19 mouse cellular contexts compared by ENCODE assay signal in the genomic region with DNA sequence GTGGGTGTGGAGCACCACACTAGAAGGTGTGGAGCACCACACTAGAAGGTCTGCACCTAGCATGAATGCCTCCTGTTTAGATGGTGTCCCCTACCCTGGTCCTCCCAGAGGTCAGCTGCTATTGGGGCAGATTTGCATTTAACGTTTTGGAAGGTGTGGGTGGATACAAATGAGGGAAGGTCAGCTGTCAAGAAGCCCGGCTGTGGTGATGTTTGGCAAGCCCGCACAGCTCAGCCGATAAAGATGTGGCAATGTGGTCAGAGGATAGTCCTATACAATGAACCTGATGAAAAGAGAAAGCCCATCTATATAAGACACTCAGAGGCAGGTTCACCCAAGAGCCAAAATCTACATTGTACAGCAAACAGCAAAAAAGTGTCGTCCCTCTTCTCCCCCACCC.
A peak's percentile ranks its signal among the peaks of the same experiment; 100 is the strongest.
DNase-seq lines count a peak whose midpoint lies in the region; ATAC-seq and TF ChIP-seq lines count a peak whose summit lies in the region.
"Had no signal": no experiment of that assay in that cellular context is flagged by ENCODE, and none has a peak within 500 bp of the region (broad histone marks: within the 10 kb centered on the region; RNA-seq: fewer than 3 reads in every experiment).

No protein-coding gene starts in this region.

- H3K4me1 ChIP-seq in kidney, adult 2 months (ENCODE audit: control insufficient read depth, insufficient read depth, low read length): peaks cover 25% of the 10 kb centered on the region; the same call in 1 of the 2 replicates
- H3K4me1 ChIP-seq in kidney, embryonic 16.5 days (ENCODE audit: insufficient read depth, low read length): no peaks in the 10 kb centered on the region
- no peaks in the 10 kb centered on the region for H3K4me1 ChIP-seq in lung, postnatal 0 days (ENCODE audit: insufficient read depth, low read depth, low read length)
- H3K4me1 ChIP-seq: forebrain, embryonic 13.5 days had no signal

- no peak overlapping the region for H3K4me3 ChIP-seq in gastrocnemius, adult 2 months
- no peak overlapping the region for H3K4me3 ChIP-seq in kidney, adult 2 months (ENCODE audit: insufficient read depth, low read depth, low read length)
- H3K4me3 ChIP-seq in kidney, embryonic 16.5 days (ENCODE audit: low read length): no peak overlapping the region
- no peak overlapping the region for H3K4me3 ChIP-seq in lung, postnatal 0 days (ENCODE audit: low read depth, low read length)
- H3K4me3 ChIP-seq: embryonic facial prominence, embryonic 10.5 days; forebrain, embryonic 13.5 days; hindbrain, embryonic 12.5 days had no signal

- TF ChIP-seq POLR2A in kidney, adult 2 months (IDR thresholded peaks at IDR 0.05; ENCODE audit: low read depth, low read length): no peak

- TF ChIP-seq EP300 in lung, postnatal 0 days (IDR thresholded peaks at IDR 0.05): no peak

- no peak overlapping the region for H3K4me2 ChIP-seq in kidney, embryonic 16.5 days (replicated peaks; ENCODE audit: low read depth, low read length)
- H3K4me2 ChIP-seq in lung, postnatal 0 days (replicated peaks; ENCODE audit: low read depth, low read length): no peak overlapping the region
- H3K4me2 ChIP-seq: forebrain, embryonic 13.5 days; hindbrain, embryonic 12.5 days had no signal

- H3K9me3 ChIP-seq in kidney, embryonic 16.5 days (ENCODE audit: low read length): no peaks in the 10 kb centered on the region
- H3K9me3 ChIP-seq in lung, postnatal 0 days (ENCODE audit: low read length): no peaks in the 10 kb centered on the region
- H3K9me3 ChIP-seq: embryonic facial prominence, embryonic 10.5 days; forebrain, embryonic 13.5 days; hindbrain, embryonic 12.5 days had no signal

- no peaks in the 10 kb centered on the region for H3K27me3 ChIP-seq in kidney, adult 2 months (replicated peaks; ENCODE audit: control insufficient read depth, insufficient read depth, low read length)
- H3K27me3 ChIP-seq in kidney, embryonic 16.5 days (ENCODE audit: insufficient read depth, low read length): no peaks in the 10 kb centered on the region
- H3K27me3 ChIP-seq in lung, postnatal 0 days (replicated peaks; ENCODE audit: insufficient read depth, low read length): no peaks in the 10 kb centered on the region
- H3K27me3 ChIP-seq: forebrain, embryonic 13.5 days; hindbrain, embryonic 12.5 days had no signal

- intact Hi-C loops in gastrocnemius, adult 2 months (cut with DNase I): no loop called here
- intact Hi-C loops in gastrocnemius, postnatal 14 days (cut with DNase I; ENCODE audit: low total_unique reads): no loop called here

- H3K9ac ChIP-seq in kidney, embryonic 16.5 days (replicated peaks; ENCODE audit: low read length): no peak overlapping the region
- no peak overlapping the region for H3K9ac ChIP-seq in lung, postnatal 0 days (replicated peaks; ENCODE audit: low read depth)
- H3K9ac ChIP-seq: forebrain, embryonic 13.5 days; forebrain, postnatal 0 days; hindbrain, embryonic 12.5 days had no signal

- peak overlapping the region; percentile 88 for H3K27ac ChIP-seq in gastrocnemius, adult 2 months
- 0 out of 2 replicates have a peak overlapping the region, but pooled peaks have one; percentile 8 for H3K27ac ChIP-seq in kidney, adult 2 months (ENCODE audit: insufficient read depth, low read depth, low read length)
- no peak overlapping the region for H3K27ac ChIP-seq in kidney, embryonic 16.5 days (ENCODE audit: low read length)
- peak overlapping the region; percentile 59; the same call in 1 of the 2 replicates for H3K27ac ChIP-seq in lung, postnatal 0 days (ENCODE audit: low read length)
- H3K27ac ChIP-seq: embryonic facial prominence, embryonic 10.5 days; forebrain, embryonic 13.5 days; hindbrain, embryonic 12.5 days had no signal

- TF ChIP-seq CTCF in gastrocnemius, adult 2 months (IDR thresholded peaks at IDR 0.05): no peak
- TF ChIP-seq CTCF in kidney, adult 2 months (conservative IDR thresholded peaks at IDR 0.05; ENCODE audit: insufficient read depth, insufficient read length, low read depth, low read length): no peak
- TF ChIP-seq CTCF in lung, postnatal 0 days (IDR thresholded peaks at IDR 0.05): no peak

- no peaks in the 10 kb centered on the region for H3K36me3 ChIP-seq in kidney, adult 2 months (ENCODE audit: control insufficient read depth, insufficient read depth, low read length)
- no peaks in the 10 kb centered on the region for H3K36me3 ChIP-seq in kidney, embryonic 16.5 days (ENCODE audit: insufficient read depth, low read length)
- H3K36me3 ChIP-seq in lung, postnatal 0 days (ENCODE audit: insufficient read depth, low read length): no peaks in the 10 kb centered on the region
- H3K36me3 ChIP-seq: embryonic facial prominence, embryonic 10.5 days; G1E; hindbrain, embryonic 12.5 days had no signal

- ATAC-seq in kidney, embryonic 16.5 days (ENCODE audit: low FRiP score, low TSS enrichment): no peak
- ATAC-seq in lung, postnatal 0 days: no peak
- ATAC-seq: CD4-positive, CD25-positive, alpha-beta regulatory T cell, adult 4 months; forebrain, embryonic 13.5 days; forebrain, postnatal 0 days; hindbrain, embryonic 16.5 days had no signal

- WGBS in kidney, adult 2 months: 71% methylated on average over 5 of the region's 5 CpGs
- WGBS in kidney, embryonic 16.5 days: 77% methylated on average over 5 of the region's 5 CpGs
- WGBS in lung, postnatal 0 days: 66% methylated on average over 5 of the region's 5 CpGs

- DNase-seq in gastrocnemius, adult 2 months: no peak
- DNase-seq in gastrocnemius, postnatal 14 days: no peak
- DNase-seq in kidney, adult 2 months: no peak
- no peak for DNase-seq in lung, postnatal 0 days (ENCODE audit: low spot score)
- no peak for DNase-seq in lung, postnatal 36 days
- DNase-seq in urinary bladder, postnatal 14 days (ENCODE audit: low spot score): no peak
- DNase-seq: adrenal gland, postnatal 14 days; B cell, adult 2 months; cerebellum, postnatal 10 days; forebrain, postnatal 0 days; gastrocnemius, postnatal 36 days; heart, postnatal 4 days had no signal
